Mouse (Mus musculus) liver, embryonic 15.5 days (tissue): ENCODE results near the gene Hspg2. TPM values are rescaled to one million over a fixed set of nuclear protein-coding genes. Genes with fewer than 3 reads are reported as not detected.

Experiments
- ATAC-seq: fragments of 200-750 bp; cut with Nextera tagmentation; 2 replicates; pipeline ENCODE4 v1.8.0; 2017; ENCODE audit warnings: moderate number of reproducible peaks, mild to moderate bottlenecking, moderate library complexity; ENCODE audit not compliant: insufficient read depth
- H3K27ac ChIP-seq: fragments of 300-500 bp; sonication (generic); replicated peaks from 2 replicates; pipeline ENCODE4 v1.5.1; 2015; ENCODE audit warnings: mild to moderate bottlenecking, inconsistent platforms
- H3K27me3 ChIP-seq: fragments of 300-500 bp; sonication (generic); 2 replicates; pipeline ENCODE4 v1.6.1; 2015; ENCODE audit warnings: mild to moderate bottlenecking, inconsistent platforms
- H3K36me3 ChIP-seq: fragments of 300-500 bp; sonication (generic); replicated peaks from 2 replicates; pipeline ENCODE4 v1.6.1; 2015; ENCODE audit warnings: moderate library complexity, mild to moderate bottlenecking, inconsistent platforms
- H3K4me1 ChIP-seq: fragments of 300-500 bp; sonication (generic); replicated peaks from 2 replicates; pipeline ENCODE4 v1.6.1; 2015; ENCODE audit warnings: inconsistent platforms
- H3K4me2 ChIP-seq: fragments of 300-500 bp; sonication (generic); 2 replicates; pipeline ENCODE4 v1.6.1; 2015; ENCODE audit warnings: moderate library complexity, mild to moderate bottlenecking, inconsistent platforms
- H3K4me3 ChIP-seq: fragments of 300-500 bp; sonication (generic); replicated peaks from 2 replicates; pipeline ENCODE4 v1.5.1; 2015; ENCODE audit warnings: mild to moderate bottlenecking, inconsistent platforms
- H3K9ac ChIP-seq: fragments of 300-500 bp; sonication (generic); 2 replicates; pipeline ENCODE4 v1.6.1; 2015; ENCODE audit warnings: moderate library complexity, mild to moderate bottlenecking, inconsistent platforms
- H3K9me3 ChIP-seq: fragments of 300-500 bp; sonication (generic); replicated peaks from 2 replicates; pipeline ENCODE4 v1.6.1; 2016; ENCODE audit warnings: inconsistent platforms
- WGBS: fragments of 180-500 bp; shearing (Covaris S2); methylation state at CpG from one replicate; pipeline ENCODE4 v1.1.7; 2015; ENCODE audit warnings: mixed read lengths; ENCODE audit not compliant: insufficient replicate concordance; 5-methylcytosine and 5-hydroxymethylcytosine counted together
- polyA plus RNA-seq: library from polyadenylated mRNA; unstranded; fragments of >200 nt; fragmentation: Nextera tagmentation; extraction: Ambion mirVana; gene quantifications from 2 replicates; pipeline ENCODE4 v1.2.1, GENCODE M21; 2015

Gene Hspg2
- polyA plus RNA-seq, 1 experiment from 2014 or later, result 3.9 TPM

GRCm38 (mm10) chr4:137483871-137484270 lies 15.3 kb downstream of the Hspg2 start:
- Histone ChIP-seq H3K4me3 (no peak overlapping the region), H3K36me3 (no peaks in the 10 kb centered on the region), H3K4me2 (no peak overlapping the region), H3K9me3 (no peaks in the 10 kb centered on the region), H3K4me1 (peaks cover 80% of the 10 kb centered on the region), H3K27ac (0 out of 2 replicates have a peak overlapping the region, but pooled peaks have one; percentile 38), H3K9ac (no peak overlapping the region), H3K27me3 (no peaks in the 10 kb centered on the region)
- ATAC-seq, result peak; percentile 32
- WGBS, result 15% methylated on average over 16 of the region's 16 CpGs

- no peak for ATAC-seq
- WGBS, result 70% methylated on average over 7 of the region's 7 CpGs
- H3K36me3 ChIP-seq, result no peaks in the 10 kb centered on the region
- H3K9ac ChIP-seq, result 0 out of 2 replicates have a peak overlapping the region, but pooled peaks have one; percentile 18
- H3K27ac ChIP-seq, result no peak overlapping the region
- no peak overlapping the region for H3K4me2 ChIP-seq
- H3K4me1 ChIP-seq, result peaks cover 80% of the 10 kb centered on the region
- H3K4me3 ChIP-seq, result no peak overlapping the region
- H3K9me3 ChIP-seq, result no peaks in the 10 kb centered on the region
- H3K27me3 ChIP-seq, result no peaks in the 10 kb centered on the region
These were observed 16.0 kb downstream of the Hspg2 start for GRCm38 (mm10) chr4:137484586-137484985.

GRCm38 (mm10) chr4:137485258-137485960 lies 16.8 kb downstream of the Hspg2 start:
- Histone ChIP-seq H3K4me3 (no peak overlapping the region), H3K4me2 (no peak overlapping the region), H3K27ac (no peak overlapping the region), H3K9ac (no peak overlapping the region), H3K9me3 (no peaks in the 10 kb centered on the region), H3K4me1 (peaks cover 84% of the 10 kb centered on the region), H3K36me3 (no peaks in the 10 kb centered on the region), H3K27me3 (no peaks in the 10 kb centered on the region)
- WGBS, result 53% methylated on average over 14 of the region's 14 CpGs
- ATAC-seq, result no peak

GRCm38 (mm10) chr4:137486081-137487014 lies 17.8 kb downstream of the Hspg2 start:
- H3K4me3 ChIP-seq, result no peak overlapping the region
- ATAC-seq, result no peak
- no peak overlapping the region for H3K4me2 ChIP-seq
- no peak overlapping the region; the same call in 1 of the 2 replicates for H3K27ac ChIP-seq
- no peaks in the 10 kb centered on the region for H3K36me3 ChIP-seq
- no peaks in the 10 kb centered on the region for H3K9me3 ChIP-seq
- WGBS, result 61% methylated on average over 20 of the region's 20 CpGs
- H3K9ac ChIP-seq, result no peak overlapping the region
- H3K27me3 ChIP-seq, result no peaks in the 10 kb centered on the region
- H3K4me1 ChIP-seq, result peaks cover 85% of the 10 kb centered on the region

GRCm38 (mm10) chr4:137487286-137488000 lies 18.9 kb downstream of the Hspg2 start:
- peak; percentile 43 for ATAC-seq
- Histone ChIP-seq H3K4me1 (peaks cover 75% of the 10 kb centered on the region), H3K27me3 (no peaks in the 10 kb centered on the region), H3K4me2 (peak overlapping the region; percentile 39), H3K36me3 (no peaks in the 10 kb centered on the region), H3K9me3 (no peaks in the 10 kb centered on the region), H3K27ac (peak overlapping the region; percentile 51; the same call in 1 of the 2 replicates), H3K4me3 (no peak overlapping the region), H3K9ac (no peak overlapping the region)
- WGBS, result 21% methylated on average over 10 of the region's 10 CpGs

GRCm38 (mm10) chr4:137488038-137488437 lies 19.5 kb downstream of the Hspg2 start:
- Histone ChIP-seq H3K9ac (no peak overlapping the region), H3K9me3 (no peaks in the 10 kb centered on the region), H3K27ac (no peak overlapping the region), H3K36me3 (no peaks in the 10 kb centered on the region), H3K4me2 (peak overlapping the region; percentile 39), H3K4me3 (no peak overlapping the region), H3K27me3 (no peaks in the 10 kb centered on the region), H3K4me1 (peaks cover 72% of the 10 kb centered on the region)
- WGBS, result 30% methylated on average over 11 of the region's 11 CpGs
- no peak for ATAC-seq

GRCm38 (mm10) chr4:137488571-137489303 lies 20.2 kb downstream of the Hspg2 start:
- WGBS, result 29% methylated on average over 12 of the region's 12 CpGs
- Histone ChIP-seq H3K36me3 (no peaks in the 10 kb centered on the region), H3K4me2 (no peak overlapping the region), H3K9me3 (no peaks in the 10 kb centered on the region), H3K9ac (no peak overlapping the region), H3K27me3 (no peaks in the 10 kb centered on the region), H3K27ac (no peak overlapping the region; the same call in 1 of the 2 replicates), H3K4me1 (peaks cover 69% of the 10 kb centered on the region), H3K4me3 (no peak overlapping the region)
- ATAC-seq, result no peak

GRCm38 (mm10) chr4:137489996-137490395 lies 21.4 kb downstream of the Hspg2 start:
- Histone ChIP-seq H3K4me1 (peaks cover 66% of the 10 kb centered on the region), H3K4me2 (no peak overlapping the region), H3K36me3 (no peaks in the 10 kb centered on the region), H3K4me3 (no peak overlapping the region), H3K27ac (0 out of 2 replicates have a peak overlapping the region, but pooled peaks have one; percentile 29), H3K9ac (no peak overlapping the region), H3K27me3 (no peaks in the 10 kb centered on the region), H3K9me3 (no peaks in the 10 kb centered on the region)
- 0 out of 2 replicates have a peak, but pooled peaks have one; percentile 30 for ATAC-seq
- WGBS, result 20% methylated on average over 8 of the region's 8 CpGs

- H3K4me3 ChIP-seq, result no peak overlapping the region
- H3K4me1 ChIP-seq, result peaks cover 46% of the 10 kb centered on the region
- ATAC-seq, result no peak
- H3K4me2 ChIP-seq, result no peak overlapping the region
- H3K27me3 ChIP-seq, result no peaks in the 10 kb centered on the region
- H3K27ac ChIP-seq, result no peak overlapping the region
- H3K36me3 ChIP-seq, result no peaks in the 10 kb centered on the region
- H3K9me3 ChIP-seq, result no peaks in the 10 kb centered on the region
- WGBS, result 71% methylated on average over 11 of the region's 11 CpGs
- no peak overlapping the region for H3K9ac ChIP-seq
These were observed 24.0 kb downstream of the Hspg2 start for GRCm38 (mm10) chr4:137492563-137492962.

GRCm38 (mm10) chr4:137493187-137493586 lies 24.6 kb downstream of the Hspg2 start:
- WGBS, result 69% methylated on average over 4 of the region's 4 CpGs
- H3K36me3 ChIP-seq, result no peaks in the 10 kb centered on the region
- H3K4me1 ChIP-seq, result peaks cover 43% of the 10 kb centered on the region
- no peak overlapping the region for H3K9ac ChIP-seq
- no peaks in the 10 kb centered on the region for H3K27me3 ChIP-seq
- no peak overlapping the region for H3K4me2 ChIP-seq
- no peaks in the 10 kb centered on the region for H3K9me3 ChIP-seq
- no peak overlapping the region for H3K4me3 ChIP-seq
- no peak overlapping the region for H3K27ac ChIP-seq
- no peak for ATAC-seq
